Mouse (Mus musculus): ENCODE data around the gene Sacm1l.

The Sacm1l gene

GRCm38 (mm10) chr9:123577360-123578192 is 48.0 kb downstream of the Sacm1l start:
- no peak for DNase-seq

- DNase-seq, result peak; percentile 60 to 83
Measured at GRCm38 (mm10) chr9:123589240-123589910, 59.8 kb downstream of the Sacm1l start.

- DNase-seq, result no peak
Measured at GRCm38 (mm10) chr9:123595194-123595593, 65.6 kb downstream of the Sacm1l start.

GRCm38 (mm10) chr9:123596910-123597309 is 67.4 kb downstream of the Sacm1l start:
- no peak for DNase-seq

- no peak for DNase-seq
Measured at GRCm38 (mm10) chr9:123597376-123597775, 67.8 kb downstream of the Sacm1l start.

GRCm38 (mm10) chr9:123601529-123601928 is 72.0 kb downstream of the Sacm1l start:
- no peak for DNase-seq

- no peak for DNase-seq
Measured at GRCm38 (mm10) chr9:123620311-123621098, 90.9 kb downstream of the Sacm1l start.

- DNase-seq, result no peak
Measured at GRCm38 (mm10) chr9:123624741-123625140, 95.2 kb downstream of the Sacm1l start.

- peak; percentile 53 to 84 for DNase-seq
Measured at GRCm38 (mm10) chr9:123625821-123626220, 96.3 kb downstream of the Sacm1l start.

- no peak for DNase-seq
Measured at GRCm38 (mm10) chr9:123631666-123632065, 102.1 kb downstream of the Sacm1l start.

GRCm38 (mm10) chr9:123632281-123632680 is 102.7 kb downstream of the Sacm1l start, which contains the start of gene Slc6a20b:
TSS of gene Slc6a20b (minus strand) at chr9:123632565.
- DNase-seq, result peak; percentile 64 to 76

- peak in 1 of 2 experiments; percentile 51 for DNase-seq
Measured at GRCm38 (mm10) chr9:123632993-123633392, 103.4 kb downstream of the Sacm1l start.

- DNase-seq, result no peak
Measured at GRCm38 (mm10) chr9:123636771-123637170, 107.2 kb downstream of the Sacm1l start.

GRCm38 (mm10) chr9:123638231-123638630 is 108.7 kb downstream of the Sacm1l start:
- peak in 1 of 2 experiments; percentile 51 for DNase-seq

GRCm38 (mm10) chr9:123638668-123639089 is 109.1 kb downstream of the Sacm1l start:
- peak; percentile 57 to 79 for DNase-seq

GRCm38 (mm10) chr9:123640106-123640505 is 110.5 kb downstream of the Sacm1l start:
- DNase-seq, result peak in 1 of 2 experiments; percentile 61
